Mouse (Mus musculus) central nervous system, embryonic 14 days (tissue): ENCODE results near the gene Gucy1b2. TPM values are rescaled to one million over a fixed set of nuclear protein-coding genes. Genes with fewer than 3 reads are reported as not detected.

Experiments used
- polyA plus RNA-seq: library from polyadenylated mRNA; depleted of rRNA; stranded (reverse); fragments of >200 nt; gene quantifications from 2 replicates; pipeline ENCODE4 v1.2.3, GENCODE M21; 2012; rRNA removed

Gucy1b2 gene
- 1.2 and 2.4 TPM in 2 replicates for polyA plus RNA-seq

DNA sequence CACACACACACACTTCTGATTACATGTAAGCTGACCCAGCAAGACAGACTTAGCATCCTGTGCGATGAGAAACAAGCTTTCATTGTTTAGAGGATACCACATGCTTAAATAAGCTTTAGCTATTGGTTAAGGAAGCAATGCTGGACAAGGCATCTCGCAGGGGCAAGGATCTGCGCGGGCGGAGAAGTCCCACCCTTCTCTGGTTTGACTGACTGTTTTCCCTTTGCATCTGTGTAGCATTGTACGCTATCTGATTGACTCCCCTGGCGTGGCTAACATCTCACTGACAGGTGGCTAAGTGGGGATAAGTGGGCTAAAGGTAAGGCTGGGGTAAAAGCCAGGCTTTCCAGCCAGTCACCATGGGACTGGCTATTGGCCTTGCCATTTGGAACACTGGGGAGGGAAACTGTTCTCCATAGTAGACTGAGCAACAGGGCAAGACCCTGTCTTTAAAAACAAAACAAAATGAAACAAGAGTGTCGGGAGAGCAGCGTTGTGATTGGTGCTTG lies at the start of gene Gucy1b2:
Gucy1b2 (minus strand) TSS at position 51 of the 509 bp plus-strand sequence.

Other genes starting within 250 kb of the Gucy1b2 start
- gene Rnaseh2b, start 163.7 kb downstream of the Gucy1b2 start, polyA plus RNA-seq, result 29.7 and 40.8 TPM in 2 replicates
- gene Dleu7, start 163.2 kb downstream of the Gucy1b2 start, polyA plus RNA-seq, result 8.5 and 14.1 TPM in 2 replicates
- 30.5 and 31.9 TPM in 2 replicates for gene Fam124a, start 99.4 kb upstream of the Gucy1b2 start, polyA plus RNA-seq
- not detected in 2 replicates for gene Gm4131, start 110.6 kb upstream of the Gucy1b2 start, polyA plus RNA-seq
- 0.11 TPM in 1 of 2 replicates, not detected in the other for gene Serpine3, start 207.4 kb upstream of the Gucy1b2 start, polyA plus RNA-seq